Mouse (Mus musculus): ENCODE measurements at regions not wholly inside any gene's neighbourhood (a gene's known extent, or its start where the extent isn't known, plus 50 kb on each side); places are given as distances from the start of the nearest gene placed in this dataset.

GRCm38 (mm10) chr4:72481748-72482147, 281.0 kb upstream of the Tle1 start:
- DNase-seq (ENCODE audit: low spot score): no peak

- DNase-seq (ENCODE audit: low spot score): no peak
Measured at GRCm38 (mm10) chr4:72480535-72480934, 279.8 kb upstream of the Tle1 start.

GRCm38 (mm10) chr4:72469236-72469875, 268.6 kb upstream of the Tle1 start:
- DNase-seq (ENCODE audit: low spot score): peak; percentile 1

- no peak for DNase-seq (ENCODE audit: low spot score)
Measured at GRCm38 (mm10) chr4:72444177-72444770, 243.6 kb upstream of the Tle1 start.

GRCm38 (mm10) chr4:72437367-72437766, 236.6 kb upstream of the Tle1 start:
- no peak for DNase-seq (ENCODE audit: low spot score)

GRCm38 (mm10) chr4:72425316-72425715, 224.6 kb upstream of the Tle1 start:
- DNase-seq (ENCODE audit: low spot score): no peak

GRCm38 (mm10) chr4:72412100-72412788, 211.5 kb upstream of the Tle1 start:
- no peak for DNase-seq (ENCODE audit: low spot score)

GRCm38 (mm10) chr4:72411343-72411742, 210.6 kb upstream of the Tle1 start:
- DNase-seq (ENCODE audit: low spot score): peak; percentile 5

- DNase-seq (ENCODE audit: low spot score): no peak
Measured at GRCm38 (mm10) chr4:72400759-72401158, 200.0 kb upstream of the Tle1 start.

GRCm38 (mm10) chr4:72391887-72392435, 191.2 kb upstream of the Tle1 start:
- no peak for DNase-seq (ENCODE audit: low spot score)

GRCm38 (mm10) chr4:72389811-72390625, 189.3 kb upstream of the Tle1 start:
- DNase-seq (ENCODE audit: low spot score): no peak

GRCm38 (mm10) chr4:72384901-72385264, 184.2 kb upstream of the Tle1 start:
- DNase-seq (ENCODE audit: low spot score): peak; percentile 39

- DNase-seq (ENCODE audit: low spot score): no peak
Measured at GRCm38 (mm10) chr4:72384259-72384900, 183.7 kb upstream of the Tle1 start.

- no peak for DNase-seq (ENCODE audit: low spot score)
Measured at GRCm38 (mm10) chr4:72383729-72384128, 183.0 kb upstream of the Tle1 start.

GRCm38 (mm10) chr4:72382517-72383147, 181.9 kb upstream of the Tle1 start:
- DNase-seq (ENCODE audit: low spot score): no peak

- DNase-seq (ENCODE audit: low spot score): no peak
Measured at GRCm38 (mm10) chr4:72381742-72382141, 181.0 kb upstream of the Tle1 start.

GRCm38 (mm10) chr4:72381116-72381515, 180.4 kb upstream of the Tle1 start:
- DNase-seq (ENCODE audit: low spot score): no peak

GRCm38 (mm10) chr4:72379515-72379914, 178.8 kb upstream of the Tle1 start:
- DNase-seq (ENCODE audit: low spot score): peak; percentile 22

- no peak for DNase-seq (ENCODE audit: low spot score)
Measured at GRCm38 (mm10) chr4:72379011-72379410, 178.3 kb upstream of the Tle1 start.

GRCm38 (mm10) chr4:72377520-72377919, 176.8 kb upstream of the Tle1 start:
- DNase-seq (ENCODE audit: low spot score): no peak

- DNase-seq (ENCODE audit: low spot score): no peak
Measured at GRCm38 (mm10) chr4:72351985-72352384, 151.3 kb upstream of the Tle1 start.
